Mouse (Mus musculus) cerebellum, adult (tissue): Measurements from ENCODE around the gene Gm28036.
A peak's percentile ranks its signal among the peaks of the same experiment; 100 is the strongest.

ENCODE experiments used
- ATAC-seq: cut with Nextera tagmentation; 2 replicates; pipeline ENCODE4 v1.9.2; 2017; ENCODE audit warnings: mild to moderate bottlenecking, moderate library complexity, mixed read lengths; ENCODE audit not compliant: insufficient number of reproducible peaks, low FRiP score, low TSS enrichment

Gene Gm28036

DNA sequence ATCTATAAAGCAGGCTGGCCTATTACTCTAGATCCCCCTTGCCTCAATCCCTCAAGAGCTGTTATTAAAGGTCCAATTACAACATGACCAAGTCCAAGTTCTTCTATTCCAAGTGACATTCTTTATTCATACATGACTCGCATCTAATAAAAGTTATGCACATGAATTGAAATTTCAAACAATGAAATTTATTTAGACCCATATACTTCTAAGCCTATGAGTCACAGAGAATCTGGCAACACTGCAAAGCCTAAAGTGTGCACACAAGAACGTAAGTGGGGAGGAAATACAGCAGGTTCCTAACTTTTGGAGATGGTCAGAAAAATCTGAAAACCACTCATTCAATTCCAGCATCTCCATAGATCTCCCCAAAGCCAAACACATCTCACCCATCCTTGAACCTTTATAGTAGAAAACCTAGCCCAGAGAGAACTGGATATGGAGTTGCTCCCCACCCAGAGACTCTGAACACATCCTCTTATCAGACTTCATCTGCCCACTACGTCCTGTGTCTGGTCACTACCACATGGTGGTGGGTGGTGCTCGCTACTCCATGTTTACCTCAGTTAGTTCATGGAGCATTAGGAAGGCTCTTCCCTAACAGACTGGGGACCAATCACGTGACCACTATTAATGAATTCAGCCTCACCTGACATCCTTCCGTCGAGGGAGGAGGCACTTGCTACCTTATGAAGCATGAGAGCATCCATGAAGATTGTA is 39.3 kb downstream of the Gm28036 start:
- no peak for ATAC-seq

DNA sequence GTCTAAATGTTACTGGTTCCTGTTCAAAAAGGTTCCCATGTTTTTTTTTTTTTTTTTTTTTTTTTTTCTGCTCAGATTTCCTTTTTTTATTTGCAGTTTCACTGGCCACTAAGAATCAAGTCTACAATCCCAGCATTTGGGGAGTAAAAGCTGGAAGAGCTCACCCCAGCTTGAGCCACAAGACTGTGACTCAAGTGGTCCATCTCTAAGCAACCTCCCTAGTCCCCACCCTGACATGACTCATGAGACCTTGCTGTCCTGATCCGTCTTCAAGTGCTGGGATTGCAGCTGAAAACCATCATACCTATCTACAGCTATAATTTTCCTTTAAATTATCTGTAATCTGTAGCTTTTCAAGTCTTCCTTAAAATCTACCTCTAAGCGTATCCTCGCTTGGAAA is 42.4 kb downstream of the Gm28036 start:
- no peak for ATAC-seq

DNA sequence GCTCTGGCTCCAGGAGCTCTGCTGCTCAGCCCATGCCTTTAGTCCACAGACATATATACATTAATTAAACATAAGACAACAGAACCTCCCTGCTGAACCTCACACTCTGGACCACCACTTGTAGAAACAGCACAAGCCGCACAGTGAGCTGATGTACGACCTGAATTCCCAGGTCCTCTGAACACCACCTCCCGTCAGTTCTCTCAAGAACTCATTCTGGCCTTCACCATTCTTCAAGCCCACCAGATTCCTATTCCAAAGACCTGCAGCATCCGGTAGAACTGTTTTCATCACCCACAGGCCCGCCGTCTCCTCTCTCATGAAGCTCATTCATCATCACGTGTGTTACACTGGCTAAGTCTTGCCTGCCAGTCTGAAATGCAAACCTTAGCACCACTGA is 46.5 kb downstream of the Gm28036 start:
- no peak for ATAC-seq

DNA sequence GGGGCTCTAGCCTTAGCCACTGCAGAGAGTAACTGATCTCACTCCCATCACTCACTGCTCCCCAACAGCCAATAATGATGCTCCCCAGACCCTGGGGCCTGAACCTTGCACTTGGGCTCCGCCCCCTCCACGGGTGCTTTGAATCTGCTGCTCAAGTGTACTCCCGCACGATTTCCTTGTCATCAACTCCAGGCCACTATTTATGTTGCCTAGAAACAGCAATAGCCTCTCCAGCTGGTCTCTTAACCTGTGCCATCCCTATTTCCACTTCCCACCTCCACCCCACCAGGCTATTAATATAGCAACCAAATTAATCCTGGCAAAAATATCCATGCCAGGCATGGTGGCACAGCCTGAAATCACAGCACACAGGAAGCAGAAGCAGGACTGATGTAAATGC is 47.2 kb downstream of the Gm28036 start:
- ATAC-seq = peak; percentile 61; the same call in 1 of the 2 replicates

DNA sequence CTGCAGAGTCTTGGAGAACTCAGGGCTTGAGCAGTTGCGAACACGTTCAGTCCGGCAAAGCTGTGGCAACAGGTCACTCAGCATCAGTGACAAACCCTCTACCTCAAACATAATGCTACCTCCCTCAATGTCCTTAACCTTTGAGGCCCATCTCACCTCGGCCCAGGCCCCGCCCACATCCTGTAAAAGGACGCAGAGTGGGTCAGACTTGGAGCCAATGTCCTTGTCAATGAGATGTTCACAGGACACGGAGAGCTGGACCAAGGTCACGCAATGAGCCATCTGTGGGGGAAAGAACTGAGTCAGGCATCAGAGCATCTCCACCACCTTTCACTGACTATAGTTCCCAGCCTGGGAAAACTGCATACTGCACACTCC is 47.7 kb downstream of the Gm28036 start:
- no peak for ATAC-seq

DNA sequence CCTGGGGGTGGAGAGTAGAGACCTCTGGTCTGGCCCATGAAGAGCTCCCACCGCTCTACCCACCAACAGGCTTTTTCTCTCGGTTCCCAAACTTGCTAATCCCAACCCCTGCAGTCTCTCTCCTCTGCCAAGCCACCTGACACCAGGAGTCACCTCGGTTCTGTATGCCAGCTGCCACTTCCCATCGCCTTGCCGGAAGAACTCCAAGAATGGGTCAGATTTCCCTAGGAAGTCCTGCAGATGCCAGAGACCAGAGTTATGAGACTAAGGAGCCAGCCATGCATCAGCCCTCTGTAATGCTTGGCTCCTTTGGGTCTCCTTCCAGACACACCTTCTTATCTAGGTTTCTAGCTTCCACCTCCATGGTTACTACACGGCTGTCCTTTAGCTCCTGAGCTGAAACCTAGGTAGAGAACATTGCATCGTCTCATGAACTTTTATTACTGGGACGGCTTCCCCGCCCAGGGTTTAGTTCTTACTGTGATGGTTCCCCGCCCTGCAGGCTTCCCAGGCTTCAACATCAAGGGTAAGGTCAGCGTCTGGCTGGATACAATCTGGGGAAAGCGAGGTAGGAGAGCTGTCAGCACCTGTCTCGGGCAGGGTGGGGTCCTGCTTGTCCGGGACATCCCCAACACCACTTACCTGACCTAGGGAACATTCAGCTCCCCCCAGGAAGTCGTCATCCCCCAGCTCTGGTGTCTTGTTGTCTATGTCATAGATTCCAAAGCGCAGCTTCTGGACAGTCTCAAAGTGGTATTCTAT is 48.3 kb downstream of the Gm28036 start:
- ATAC-seq = no peak

DNA sequence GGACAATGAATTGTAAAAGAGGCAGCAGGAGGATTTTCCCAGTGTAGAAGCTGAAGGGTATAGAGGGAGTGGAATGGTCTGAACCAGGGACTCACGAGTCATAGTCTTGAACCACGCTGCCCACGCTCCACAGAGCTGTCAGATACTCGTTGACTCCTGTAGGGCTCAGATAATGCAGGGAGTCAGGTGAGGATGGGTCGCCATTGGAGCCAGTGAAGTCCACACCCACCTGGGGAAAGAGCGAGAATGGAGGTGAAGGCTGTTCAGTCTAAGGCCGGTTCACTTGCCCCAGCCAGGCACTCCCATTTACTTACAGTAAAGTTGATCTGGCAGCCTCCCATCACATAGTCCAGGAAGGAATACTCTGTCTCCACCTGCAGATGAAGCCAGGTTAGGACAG is 49.4 kb downstream of the Gm28036 start:
- no peak for ATAC-seq

DNA sequence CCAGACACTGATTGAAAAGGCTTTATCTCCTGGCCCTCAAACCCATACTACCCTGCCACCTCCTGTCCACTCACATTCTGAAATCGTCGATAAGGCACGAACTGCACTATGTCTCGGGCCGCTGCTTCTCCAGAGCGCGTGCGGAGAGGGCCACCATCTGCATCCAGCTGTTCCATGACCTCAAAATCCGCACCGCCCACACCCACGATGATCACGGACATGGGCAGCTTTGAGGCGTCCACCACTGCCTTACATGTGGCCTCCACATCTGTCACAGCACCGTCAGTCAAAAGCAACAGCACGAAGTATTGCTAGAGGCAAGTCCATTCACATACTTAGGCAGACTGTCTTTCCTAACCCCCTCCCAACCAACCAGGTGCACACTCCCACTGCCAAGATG is 53.2 kb downstream of the Gm28036 start:
- no peak for ATAC-seq

DNA sequence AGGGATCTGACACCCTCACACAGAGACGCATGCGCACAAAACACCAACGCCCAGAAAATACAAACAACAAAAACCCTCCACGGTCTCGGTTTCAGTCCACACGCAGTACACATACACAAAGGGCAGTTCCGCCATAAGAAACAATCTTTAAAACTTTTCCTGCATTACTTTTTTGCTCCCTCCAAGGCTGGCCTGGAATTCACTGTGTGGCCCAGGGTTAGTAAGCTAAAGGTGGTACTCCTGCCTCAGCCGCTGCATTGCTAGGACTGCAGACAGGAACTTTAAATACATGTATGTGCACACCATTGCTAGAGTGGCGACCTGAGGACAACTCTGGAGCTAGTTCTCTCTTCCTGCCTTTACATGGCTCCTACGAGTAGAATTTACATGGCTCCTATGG is 55.7 kb downstream of the Gm28036 start:
- ATAC-seq = no peak

DNA sequence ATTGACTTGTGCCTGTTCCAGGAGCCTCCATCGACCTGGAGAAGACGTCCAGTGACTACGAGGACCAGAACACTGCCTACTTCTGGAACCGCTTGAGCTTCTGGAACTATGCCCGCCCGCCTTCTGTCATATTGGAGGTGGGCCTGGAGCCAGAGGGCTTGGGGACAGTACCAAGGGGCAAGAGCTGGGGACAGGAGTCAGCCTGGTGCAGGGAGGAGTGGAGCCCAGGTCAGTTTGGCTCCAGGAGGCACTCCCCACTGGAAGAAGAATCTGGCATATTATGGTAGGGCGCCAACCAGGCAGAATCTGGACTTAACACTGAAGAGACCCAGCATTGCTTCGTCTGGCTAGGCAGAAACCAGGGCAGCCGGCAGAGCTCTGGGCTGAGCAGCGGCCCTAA is 59.0 kb downstream of the Gm28036 start:
- ATAC-seq = peak; percentile 52; the same call in 1 of the 2 replicates

DNA sequence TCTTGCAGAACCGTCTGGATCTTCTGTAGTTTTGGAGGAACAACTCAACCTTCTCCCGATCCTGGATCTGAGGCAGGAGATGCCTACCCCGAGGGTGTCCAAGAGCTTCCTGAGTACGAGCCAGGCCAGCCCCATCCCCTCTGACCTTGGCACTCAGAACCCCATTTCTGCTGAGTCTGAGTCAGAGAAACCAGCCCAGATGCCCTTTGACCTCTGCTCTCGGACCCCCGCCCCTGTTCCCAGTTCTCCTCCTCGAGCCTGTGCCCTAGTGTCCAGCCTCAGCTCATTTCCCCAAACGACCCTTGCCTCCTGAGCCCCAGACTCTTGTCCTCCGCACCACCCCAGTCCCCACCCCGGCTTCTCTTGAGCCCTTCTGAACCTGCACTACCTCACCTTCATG is 60.8 kb downstream of the Gm28036 start:
- no peak for ATAC-seq

DNA sequence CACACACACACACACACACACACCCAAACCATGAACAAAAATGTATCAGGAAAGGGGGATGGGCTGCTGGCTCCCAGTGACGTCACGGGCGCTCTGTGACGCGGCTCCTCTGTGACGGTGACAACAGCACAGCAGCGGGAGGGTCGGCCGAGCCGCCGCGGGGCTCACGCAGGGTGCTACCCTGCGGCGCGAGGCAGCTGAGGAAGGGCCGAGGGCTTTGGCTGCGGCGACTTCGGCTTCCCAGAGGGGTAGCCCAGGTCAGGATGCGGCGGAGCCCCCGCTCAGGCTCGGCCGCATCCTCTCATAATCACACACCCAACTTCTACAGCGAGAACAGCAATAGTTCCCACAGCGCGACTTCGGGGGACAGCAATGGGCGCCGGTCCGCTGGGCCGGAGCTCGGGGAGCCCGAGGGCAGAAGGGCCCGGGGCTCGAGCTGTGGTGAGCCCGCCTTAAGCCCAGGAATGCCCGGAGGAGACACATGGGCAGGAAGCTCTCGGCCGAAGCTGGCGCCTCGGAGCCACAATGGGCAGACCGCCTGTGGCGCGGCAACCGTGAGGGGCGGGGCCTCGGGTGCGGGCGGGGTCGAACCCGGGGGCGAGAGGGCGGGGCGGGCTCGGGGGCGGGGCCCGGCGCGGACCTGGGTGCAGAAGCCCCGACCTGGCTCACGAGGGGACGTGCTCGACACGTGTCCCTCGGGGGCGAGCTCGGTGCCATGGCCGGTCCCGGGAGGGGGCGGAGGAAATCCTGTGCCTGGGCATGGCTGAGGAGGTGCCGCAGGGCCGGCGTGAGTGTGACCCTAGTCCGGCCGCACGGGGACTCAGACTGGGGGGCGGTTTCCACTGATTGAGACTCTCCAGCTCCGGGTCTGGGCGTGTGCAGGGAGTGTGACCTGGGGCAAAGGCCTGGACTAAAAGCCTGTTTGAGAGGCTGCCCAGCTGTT is 61.5 kb downstream of the Gm28036 start, which contains the start of gene Spag4:
Gene Spag4, plus strand, starts transcription at position 77 of the 943 bp plus-strand sequence.
- peak; percentile 41; the same call in 1 of the 2 replicates for ATAC-seq

DNA sequence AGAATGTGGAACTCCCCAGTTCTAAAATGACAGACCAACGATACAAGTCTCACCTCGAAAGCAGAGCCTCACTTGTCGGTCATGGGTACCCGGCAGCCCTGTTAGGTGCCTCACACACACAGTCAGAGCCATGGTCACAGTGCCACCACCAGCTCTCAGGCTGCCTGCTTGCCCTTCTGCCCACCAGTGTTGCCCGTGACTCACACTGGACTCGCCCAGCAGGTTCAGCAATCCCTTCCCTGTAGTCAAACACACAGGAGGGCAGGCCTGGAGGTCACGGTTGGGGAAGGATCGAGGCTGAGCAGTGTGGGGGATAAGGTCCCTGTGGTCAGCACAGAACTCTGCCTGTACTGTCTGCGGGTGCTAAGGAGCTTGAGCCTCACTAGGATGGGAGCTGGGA is 74.1 kb downstream of the Gm28036 start, which contains the start of gene Fer1l4:
Gene Fer1l4, minus strand, starts transcription at position 132 of the 400 bp plus-strand sequence.
- no peak for ATAC-seq

DNA sequence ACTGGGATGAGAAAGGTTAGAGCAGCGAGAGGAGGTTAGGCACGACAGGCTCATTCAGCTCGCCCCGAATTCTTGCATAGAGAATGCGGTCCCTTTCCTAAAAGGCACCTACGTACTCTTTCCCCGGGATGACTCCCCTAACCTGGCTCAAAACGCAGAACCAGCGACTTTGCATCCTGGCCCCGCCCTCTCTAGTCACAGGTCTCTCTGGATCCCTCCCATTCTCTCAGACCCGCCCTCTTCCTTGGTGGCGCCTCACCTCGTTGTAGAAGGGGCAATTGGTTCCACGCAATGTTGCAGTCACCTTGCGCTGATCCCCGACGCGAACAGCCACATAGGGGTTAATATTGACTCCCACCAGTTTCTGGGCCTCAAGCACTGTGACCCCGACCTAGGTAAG is 79.0 kb downstream of the Gm28036 start:
- no peak for ATAC-seq

DNA sequence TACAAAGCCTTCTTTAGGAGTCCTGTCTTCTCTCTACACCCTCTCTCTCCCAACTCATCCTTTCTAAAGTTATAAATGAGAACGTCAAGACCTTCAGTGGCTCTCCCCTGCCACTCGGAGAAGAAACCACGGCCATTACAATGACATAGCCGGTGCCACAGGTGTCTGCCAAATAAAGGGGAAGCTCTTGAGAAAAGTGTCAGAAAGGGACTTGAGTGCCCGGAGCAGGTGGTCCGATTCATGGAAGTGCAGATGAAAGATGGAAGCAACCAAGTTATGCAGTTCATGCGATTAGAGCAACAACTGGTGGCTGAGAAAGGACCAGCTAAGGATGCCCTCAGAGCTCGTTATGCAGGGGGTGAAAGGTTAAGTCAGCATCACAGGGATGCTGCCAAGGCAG is 84.0 kb downstream of the Gm28036 start:
- ATAC-seq = no peak

DNA sequence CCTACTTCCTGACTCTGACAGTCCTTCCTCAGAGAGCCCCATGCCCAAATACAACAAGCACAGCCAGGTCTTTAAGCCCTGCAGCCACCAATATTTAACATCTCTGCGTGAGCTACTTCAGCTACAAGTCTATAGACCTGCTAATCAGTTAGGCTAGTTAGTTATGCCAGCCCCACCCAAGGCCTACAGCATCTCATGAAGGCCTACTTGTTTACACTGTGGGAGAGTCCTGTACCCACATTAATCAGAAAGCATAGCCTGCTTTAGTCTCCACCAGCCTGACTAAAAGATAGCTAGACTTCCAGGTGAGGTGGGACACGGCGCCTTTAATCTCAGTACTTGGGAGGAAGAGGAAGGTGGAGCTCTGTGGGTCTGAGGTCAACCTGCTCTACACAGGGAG is 87.5 kb downstream of the Gm28036 start:
- ATAC-seq = no peak

DNA sequence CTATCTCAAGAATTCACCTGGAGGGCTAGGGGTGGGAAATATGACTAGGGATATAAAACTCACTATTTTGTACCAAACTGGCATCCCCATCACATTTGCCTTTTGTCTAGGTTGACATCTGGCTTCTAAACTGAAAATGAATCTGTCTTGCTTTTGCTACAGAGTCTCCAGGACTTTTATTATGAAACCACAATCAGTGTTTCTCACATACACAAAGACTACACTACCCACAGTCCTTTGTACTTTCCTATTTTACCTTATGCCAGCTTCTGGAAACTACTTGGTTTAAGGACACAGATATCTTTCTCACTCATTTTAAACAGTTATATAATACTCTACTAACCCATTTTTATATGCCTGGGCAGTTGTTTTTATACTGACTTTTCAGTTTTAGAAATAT is 101.4 kb downstream of the Gm28036 start:
- no peak for ATAC-seq
